Mouse (Mus musculus): ENCODE results near the gene Trank1. TPM values are rescaled to one million over a fixed set of nuclear protein-coding genes. Genes with fewer than 3 reads are reported as not detected.

Trank1 gene
- not detected in 2 replicates for total RNA-seq (2014; fragmentation: Nextera tagmentation)
- total RNA-seq (2017) = not detected in 2 replicates

- no peak; the same call in 1 of the 2 replicates for ATAC-seq (replicated peaks; ENCODE audit: low FRiP score, low TSS enrichment, poor library complexity, severe bottlenecking)
Measured at GRCm38 (mm10) chr9:111311031-111311842, at the start of gene Trank1. TSS of gene Trank1 (plus strand) at chr9:111311739.

GRCm38 (mm10) chr9:111267998-111268397 is 43.5 kb upstream of the Trank1 start:
- ATAC-seq (replicated peaks; ENCODE audit: low FRiP score, low TSS enrichment, poor library complexity, severe bottlenecking) = no peak

GRCm38 (mm10) chr9:111270606-111271005 is 40.9 kb upstream of the Trank1 start:
- ATAC-seq (replicated peaks; ENCODE audit: low FRiP score, low TSS enrichment, poor library complexity, severe bottlenecking) = no peak

DNA sequence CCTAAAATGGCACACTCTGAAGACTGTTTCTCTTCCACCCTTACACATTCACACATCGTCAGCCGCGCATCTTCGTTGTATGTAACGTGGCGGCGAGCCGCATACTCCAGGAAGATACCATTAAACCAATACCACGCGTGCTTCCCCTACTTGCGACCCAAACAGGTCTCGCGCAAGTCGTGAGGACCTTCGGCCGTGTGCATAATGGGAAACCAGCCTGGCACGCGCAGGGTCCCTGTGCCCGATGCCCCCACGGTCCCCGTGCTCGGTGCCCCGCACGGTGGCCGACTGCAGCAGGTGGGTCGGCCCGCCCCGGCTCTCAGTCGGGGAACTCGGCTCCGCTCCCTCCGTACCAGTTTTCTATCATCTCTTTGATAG is 40.5 kb upstream of the Trank1 start:
- ATAC-seq (replicated peaks; ENCODE audit: low FRiP score, low TSS enrichment, poor library complexity, severe bottlenecking) = peak; percentile 62

DNA sequence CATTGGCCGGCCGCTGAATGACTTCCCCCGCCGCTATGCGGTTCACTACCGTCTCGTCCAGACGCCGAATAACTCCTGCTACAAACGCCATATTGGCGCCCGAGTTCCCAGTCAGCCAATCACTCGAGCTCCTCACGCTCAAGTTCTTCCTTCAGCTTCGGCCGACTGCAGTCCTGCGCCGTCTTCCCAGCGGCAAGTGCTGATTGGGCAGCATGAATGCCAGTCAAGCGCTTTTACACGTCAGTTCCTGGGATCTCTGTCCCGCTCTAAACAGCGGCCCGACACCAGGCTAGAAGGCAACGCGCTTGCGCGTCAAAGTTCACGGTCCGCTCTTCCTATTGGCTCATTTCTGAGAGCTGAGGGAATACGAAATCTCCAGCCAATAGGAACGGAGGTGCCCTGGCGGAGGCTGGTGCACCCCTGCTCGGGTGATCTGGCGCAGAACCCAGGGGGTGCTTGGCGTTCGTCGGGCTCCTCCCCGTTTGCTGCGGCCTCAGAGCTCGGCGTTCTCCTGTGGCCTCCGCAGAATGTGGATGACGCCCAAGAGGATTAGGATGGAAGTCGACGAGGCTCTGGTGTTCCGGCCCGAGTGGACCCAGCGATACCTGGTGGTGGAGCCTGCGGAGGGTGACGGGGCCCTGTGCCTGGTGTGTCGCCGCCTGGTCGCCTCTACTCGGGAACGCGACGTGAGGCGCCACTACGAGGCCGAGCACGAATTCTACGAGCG is 39.9 kb upstream of the Trank1 start, which contains the start of the genes Mlh1 and Epm2aip1:
Mlh1 (minus strand) TSS at position 358 of the 727 bp plus-strand sequence.
Epm2aip1 (plus strand) TSS at position 496 of the 727 bp plus-strand sequence.
- ATAC-seq (replicated peaks; ENCODE audit: low FRiP score, low TSS enrichment, poor library complexity, severe bottlenecking) = peak; percentile 94

GRCm38 (mm10) chr9:111272356-111272755 is 39.2 kb upstream of the Trank1 start:
- ATAC-seq (replicated peaks; ENCODE audit: low FRiP score, low TSS enrichment, poor library complexity, severe bottlenecking) = peak; percentile 1; the same call in 1 of the 2 replicates

- no peak for ATAC-seq (replicated peaks; ENCODE audit: low FRiP score, low TSS enrichment, poor library complexity, severe bottlenecking)
Measured at GRCm38 (mm10) chr9:111272996-111273785, 38.3 kb upstream of the Trank1 start.

DNA sequence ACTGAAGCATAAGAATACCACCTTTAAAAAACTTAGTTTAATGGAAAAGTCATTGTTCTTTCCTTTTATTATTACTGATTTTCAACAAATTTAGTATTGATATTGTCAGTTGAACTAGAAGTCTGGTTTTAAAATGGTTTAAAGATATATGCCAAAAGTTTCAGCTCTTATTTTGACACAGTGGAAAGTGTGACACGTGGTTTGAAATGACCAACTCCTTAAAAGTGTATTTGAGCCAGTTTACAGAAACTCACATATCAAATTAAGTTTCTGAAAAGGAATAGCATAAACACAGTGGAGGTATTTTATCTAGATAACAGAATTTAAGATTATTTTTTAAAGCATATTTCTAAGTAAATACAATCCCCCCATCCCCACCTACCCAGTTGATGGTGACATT is 37.6 kb upstream of the Trank1 start:
- no peak for ATAC-seq (replicated peaks; ENCODE audit: low FRiP score, low TSS enrichment, poor library complexity, severe bottlenecking)

DNA sequence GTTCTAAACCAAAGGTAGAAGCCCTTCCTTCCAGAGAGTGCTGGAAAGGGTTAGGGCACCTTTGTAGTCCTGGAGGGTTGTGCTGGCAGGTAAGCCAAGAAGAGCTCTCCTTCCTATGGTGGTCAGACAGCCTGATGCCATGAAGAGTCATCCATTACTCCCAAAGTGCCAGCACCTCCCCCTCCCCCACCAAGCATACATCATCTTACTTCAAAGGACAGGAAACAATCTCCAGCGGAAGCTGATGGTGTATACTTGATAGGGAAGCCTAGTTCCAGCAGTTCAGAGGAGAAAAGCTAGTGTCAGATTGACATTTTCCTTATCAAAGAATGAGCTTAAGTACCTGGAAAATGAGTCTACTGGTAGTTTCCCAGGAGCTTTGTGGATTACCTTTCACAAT is 36.4 kb upstream of the Trank1 start:
- no peak for ATAC-seq (replicated peaks; ENCODE audit: low FRiP score, low TSS enrichment, poor library complexity, severe bottlenecking)

DNA sequence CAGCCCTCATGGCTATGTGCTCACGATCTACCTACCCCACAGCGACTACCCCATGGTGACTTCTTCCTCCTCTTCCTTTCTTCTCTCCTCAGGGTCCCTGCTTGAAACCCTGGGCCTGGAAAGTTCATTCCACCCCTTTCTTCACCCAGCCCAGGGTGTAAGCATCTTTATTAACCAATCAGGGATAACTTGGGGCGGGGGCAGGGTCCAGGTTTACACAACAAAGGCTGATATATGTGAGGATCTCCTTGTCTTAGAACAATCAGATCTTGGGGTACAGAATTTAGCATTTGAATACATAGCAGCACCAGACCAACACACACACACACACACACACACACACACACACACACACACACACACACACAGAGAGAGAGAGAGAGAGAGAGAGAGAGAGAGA is 26.5 kb upstream of the Trank1 start:
- no peak for ATAC-seq (replicated peaks; ENCODE audit: low FRiP score, low TSS enrichment, poor library complexity, severe bottlenecking)

GRCm38 (mm10) chr9:111285676-111286075 is 25.9 kb upstream of the Trank1 start:
- no peak for ATAC-seq (replicated peaks; ENCODE audit: low FRiP score, low TSS enrichment, poor library complexity, severe bottlenecking)

GRCm38 (mm10) chr9:111286468-111286867 is 25.1 kb upstream of the Trank1 start:
- ATAC-seq (replicated peaks; ENCODE audit: low FRiP score, low TSS enrichment, poor library complexity, severe bottlenecking) = no peak

- no peak for ATAC-seq (replicated peaks; ENCODE audit: low FRiP score, low TSS enrichment, poor library complexity, severe bottlenecking)
Measured at GRCm38 (mm10) chr9:111287956-111288355, 23.6 kb upstream of the Trank1 start.

DNA sequence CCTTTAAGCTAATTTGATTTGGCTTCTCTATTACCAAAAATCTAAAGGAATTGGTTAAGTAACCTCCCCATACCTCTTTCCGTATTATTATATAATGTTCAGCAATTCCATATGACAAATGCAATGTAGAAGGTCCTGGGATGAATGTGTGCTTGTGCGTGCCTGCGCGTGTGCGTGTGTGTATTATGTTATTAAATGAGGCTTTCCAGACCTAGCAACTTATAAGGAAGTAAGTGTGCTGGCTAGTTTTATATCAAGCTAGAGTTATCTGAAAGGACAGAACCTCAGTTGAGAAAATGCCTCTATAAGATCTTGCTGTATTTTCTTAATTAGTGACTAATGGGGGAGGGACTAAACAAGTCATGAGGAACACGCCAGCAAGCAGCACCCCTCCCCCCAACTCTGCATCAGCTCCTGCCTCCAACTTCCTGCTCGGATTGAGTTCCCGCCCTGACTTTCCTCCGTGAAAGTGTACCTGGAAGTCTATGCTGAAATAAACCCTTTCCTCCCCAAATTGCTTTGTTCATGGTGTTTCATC is 22.2 kb upstream of the Trank1 start:
- ATAC-seq (replicated peaks; ENCODE audit: low FRiP score, low TSS enrichment, poor library complexity, severe bottlenecking) = peak; percentile 54

DNA sequence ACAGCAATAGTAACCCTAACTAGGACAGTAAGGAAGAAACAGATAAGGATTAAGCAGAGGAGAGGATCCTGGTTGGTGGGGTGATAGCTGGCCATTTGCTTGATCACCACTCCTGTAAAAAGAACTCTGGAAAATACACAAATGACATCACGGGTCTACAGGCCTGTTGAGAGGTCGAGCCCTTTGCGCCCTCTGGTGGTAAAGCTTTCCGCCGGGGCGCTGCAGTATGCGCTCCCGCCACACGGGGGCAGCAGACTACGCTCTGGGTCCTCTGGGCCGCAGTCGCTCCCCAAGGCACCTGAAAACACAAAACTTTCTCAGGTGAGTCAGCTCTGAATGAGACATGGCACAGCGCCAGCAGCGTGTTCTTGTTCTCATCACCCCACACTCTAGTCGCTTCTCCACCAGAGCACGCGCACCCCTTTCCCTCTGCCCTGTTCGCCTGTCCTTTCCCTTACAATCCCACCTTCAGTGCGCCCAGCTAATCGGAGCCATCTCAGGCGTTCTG is 21.7 kb upstream of the Trank1 start:
- ATAC-seq (replicated peaks; ENCODE audit: low FRiP score, low TSS enrichment, poor library complexity, severe bottlenecking) = peak; percentile 95

DNA sequence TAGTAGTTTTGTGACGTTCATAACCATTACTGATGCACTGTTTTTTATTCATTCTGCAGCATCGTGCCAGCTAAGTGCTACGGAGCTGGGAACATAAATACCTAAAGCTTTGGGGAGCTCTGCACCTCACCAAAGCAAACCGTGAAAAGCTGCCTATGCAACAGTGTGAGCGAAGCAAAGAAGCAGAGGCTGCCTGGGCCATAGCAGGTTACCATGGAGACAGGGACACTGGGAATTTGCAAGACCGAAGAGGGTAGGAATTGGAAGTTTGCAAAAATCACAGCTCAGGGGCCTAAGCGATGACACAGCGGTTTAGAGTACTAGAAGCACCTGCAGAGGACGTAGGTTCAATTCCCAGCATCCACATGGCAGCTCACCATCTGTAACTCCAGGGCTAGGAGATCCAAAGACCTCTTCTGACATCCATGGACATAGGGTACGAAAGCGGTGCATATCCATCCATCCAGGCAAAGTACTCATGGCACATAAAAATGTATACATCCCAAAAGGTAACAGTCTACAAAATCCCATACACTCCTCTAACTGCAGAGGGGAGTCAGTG is 20.9 kb upstream of the Trank1 start:
- ATAC-seq (replicated peaks; ENCODE audit: low FRiP score, low TSS enrichment, poor library complexity, severe bottlenecking) = no peak

DNA sequence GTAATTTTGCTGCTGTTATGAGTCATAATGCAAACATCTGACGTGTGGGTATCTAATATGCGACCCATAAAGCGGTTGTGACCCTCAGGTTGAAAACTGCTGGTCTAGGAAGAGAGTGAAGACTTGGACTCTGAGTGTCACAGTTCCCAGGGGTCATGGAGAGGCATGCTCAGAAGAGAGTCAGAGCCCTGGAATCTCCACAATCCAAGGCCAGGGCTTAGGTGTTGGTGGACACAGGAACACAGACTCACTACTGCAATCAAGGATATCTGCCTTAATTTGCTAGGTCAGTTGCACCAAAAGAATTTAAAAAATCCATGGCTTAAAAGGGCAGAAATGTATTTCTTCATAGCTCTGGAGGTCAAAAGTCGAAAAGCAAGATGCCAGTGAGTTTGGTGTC is 18.3 kb upstream of the Trank1 start:
- ATAC-seq (replicated peaks; ENCODE audit: low FRiP score, low TSS enrichment, poor library complexity, severe bottlenecking) = no peak

DNA sequence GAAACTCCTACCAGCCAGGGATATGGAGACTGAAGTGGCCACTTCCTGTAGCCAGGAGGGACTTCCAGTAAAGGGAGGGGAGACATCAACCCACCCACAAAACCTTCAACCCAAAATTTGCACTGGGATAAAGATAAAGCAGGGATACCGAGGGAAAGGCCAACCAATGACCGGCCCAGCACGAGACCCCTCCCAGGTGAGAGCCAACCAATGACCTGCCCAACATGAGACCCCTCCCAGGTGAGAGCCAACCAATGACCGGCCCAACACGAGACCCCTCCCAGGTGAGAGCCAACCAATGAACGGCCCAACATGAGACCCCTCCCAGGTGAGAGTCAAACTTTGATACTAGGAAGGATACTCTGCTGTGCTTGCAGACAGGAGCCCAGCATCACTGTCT is 16.6 kb upstream of the Trank1 start:
- no peak for ATAC-seq (replicated peaks; ENCODE audit: low FRiP score, low TSS enrichment, poor library complexity, severe bottlenecking)

GRCm38 (mm10) chr9:111295323-111295722 is 16.2 kb upstream of the Trank1 start:
- ATAC-seq (replicated peaks; ENCODE audit: low FRiP score, low TSS enrichment, poor library complexity, severe bottlenecking) = no peak

Data from megakaryocyte-erythroid progenitor cell, adult 5-6 weeks (primary cell).